In the genomic region with DNA sequence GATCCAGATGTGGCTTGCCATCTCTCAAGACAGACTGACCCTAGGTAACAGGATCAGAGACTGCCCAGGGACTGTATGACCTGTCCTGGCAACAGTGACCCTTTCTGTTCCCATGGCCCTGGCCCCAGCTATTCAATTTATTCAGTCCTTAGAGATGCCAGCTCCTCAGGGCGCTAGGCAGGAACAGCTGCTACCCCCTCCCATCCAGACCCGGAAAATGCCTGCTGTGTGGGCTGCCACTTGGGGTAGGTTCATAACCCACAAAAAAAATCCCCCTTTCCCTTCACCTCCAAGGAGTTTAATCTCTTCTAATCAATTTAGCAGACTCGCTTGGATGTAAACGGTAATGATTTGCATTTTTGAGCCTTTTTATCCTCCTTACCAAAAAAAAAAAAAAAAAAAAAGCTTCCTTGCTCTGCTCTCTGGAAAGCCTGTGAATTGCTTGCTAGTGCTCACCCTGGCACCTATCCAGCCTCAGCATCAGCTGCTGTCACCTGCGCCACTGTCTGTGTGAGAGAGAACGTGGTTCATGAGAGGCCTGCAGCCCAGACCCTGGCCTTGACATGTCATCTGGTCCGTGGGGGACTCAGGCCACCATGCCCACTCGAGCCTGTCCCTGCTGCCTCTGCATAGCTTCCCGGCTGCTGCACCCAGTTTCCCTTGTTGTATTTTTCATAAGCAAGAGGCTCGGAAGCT, we compare ENCODE assay signal across 10 mouse cellular contexts. TPM values are rescaled to one million over a fixed set of nuclear protein-coding genes. Genes with fewer than 3 reads are reported as not detected.
DNase-seq lines count a peak whose midpoint lies in the region; ATAC-seq lines count a peak whose summit lies in the region.
"Had no signal": no experiment of that assay in that cellular context is flagged by ENCODE, and none has a peak within 500 bp of the region (broad histone marks: within the 10 kb centered on the region; RNA-seq: fewer than 3 reads in every experiment).

No protein-coding gene starts in this region.

- H3K4me1 ChIP-seq in heart, embryonic 16.5 days (ENCODE audit: control insufficient read depth, insufficient read depth, low read length): peaks cover 17% of the 10 kb centered on the region
- H3K4me1 ChIP-seq in embryonic facial prominence, embryonic 11.5 days (ENCODE audit: control insufficient read depth, insufficient read depth, low read length): peaks cover 4% of the 10 kb centered on the region
- H3K4me1 ChIP-seq in limb, embryonic 10.5 days: peaks cover 50% of the 10 kb centered on the region
- H3K4me1 ChIP-seq: liver, embryonic 15.5 days had no signal

- H3K4me2 ChIP-seq in heart, embryonic 16.5 days (ENCODE audit: low read depth, low read length): no peak overlapping the region
- no peak overlapping the region for H3K4me2 ChIP-seq in embryonic facial prominence, embryonic 11.5 days (ENCODE audit: low read depth, low read length)
- H3K4me2 ChIP-seq: liver, embryonic 15.5 days had no signal

- no peaks in the 10 kb centered on the region for H3K36me3 ChIP-seq in heart, embryonic 16.5 days (ENCODE audit: control insufficient read depth, insufficient read depth)
- no peaks in the 10 kb centered on the region for H3K36me3 ChIP-seq in embryonic facial prominence, embryonic 11.5 days (replicated peaks; ENCODE audit: control insufficient read depth, insufficient read depth, low read depth, low read length)
- no peaks in the 10 kb centered on the region for H3K36me3 ChIP-seq in limb, embryonic 10.5 days
- H3K36me3 ChIP-seq: liver, embryonic 15.5 days had no signal

- 43% methylated on average over 10 of the region's 10 CpGs for WGBS in heart, embryonic 16.5 days
- WGBS in embryonic facial prominence, embryonic 11.5 days: 27% methylated on average over 10 of the region's 10 CpGs
- WGBS in limb, embryonic 10.5 days: 37% methylated on average over 10 of the region's 10 CpGs

- no peak overlapping the region for H3K9ac ChIP-seq in heart, embryonic 16.5 days (ENCODE audit: low read length)
- peak overlapping the region; percentile 28; the same call in 1 of the 2 replicates for H3K9ac ChIP-seq in embryonic facial prominence, embryonic 11.5 days (replicated peaks; ENCODE audit: low read length)
- H3K9ac ChIP-seq: liver, embryonic 15.5 days had no signal

- peak overlapping the region; percentile 48 for H3K27ac ChIP-seq in heart, embryonic 16.5 days (ENCODE audit: low read length)
- no peak overlapping the region for H3K27ac ChIP-seq in embryonic facial prominence, embryonic 11.5 days (replicated peaks; ENCODE audit: low read depth, low read length)
- H3K27ac ChIP-seq in limb, embryonic 10.5 days: peak overlapping the region; percentile 58; the same call in 1 of the 2 replicates
- H3K27ac ChIP-seq: liver, embryonic 15.5 days had no signal

- DNase-seq in heart, adult 18-20 months: no peak
- peak; percentile 48 for DNase-seq in MN1 (ENCODE audit: low spot score)
- no peak for DNase-seq in embryonic facial prominence, embryonic 11.5 days (ENCODE audit: low spot score)
- DNase-seq in limb, embryonic 10.5 days (ENCODE audit: low spot score): no peak
- DNase-seq in layer of hippocampus, adult 18-20 months (ENCODE audit: low spot score in 2 of 2): no peak
- no peak for DNase-seq in adrenal gland, postnatal 14 days
- DNase-seq: adrenal gland, postnatal 10 days had no signal

- 0 out of 2 replicates have a peak, but pooled peaks cover 3% of the 10 kb centered on the region for H3K27me3 ChIP-seq in heart, embryonic 16.5 days (ENCODE audit: control insufficient read depth, insufficient read depth, low read length)
- H3K27me3 ChIP-seq in embryonic facial prominence, embryonic 11.5 days (ENCODE audit: control insufficient read depth, insufficient read depth, low read length): no peaks in the 10 kb centered on the region; the same call in 1 of the 2 replicates
- H3K27me3 ChIP-seq in limb, embryonic 10.5 days (ENCODE audit: low read depth, poor library complexity, severe bottlenecking): peaks cover 97% of the 10 kb centered on the region

- H3K9me3 ChIP-seq in heart, embryonic 16.5 days (replicated peaks; ENCODE audit: control insufficient read depth, low read length): no peaks in the 10 kb centered on the region
- no peaks in the 10 kb centered on the region for H3K9me3 ChIP-seq in embryonic facial prominence, embryonic 11.5 days (replicated peaks; ENCODE audit: control insufficient read depth, low read length)
- no peaks in the 10 kb centered on the region for H3K9me3 ChIP-seq in limb, embryonic 10.5 days (replicated peaks)
- H3K9me3 ChIP-seq: liver, embryonic 15.5 days had no signal

- ATAC-seq in heart, embryonic 16.5 days (replicated peaks; ENCODE audit: extremely low read depth, insufficient read depth, low FRiP score): no peak
- no peak for ATAC-seq in embryonic facial prominence, embryonic 11.5 days (replicated peaks; ENCODE audit: insufficient number of reproducible peaks, low FRiP score, low TSS enrichment, low read depth)
- ATAC-seq in monocyte, adult 5-6 weeks (replicated peaks; ENCODE audit: insufficient number of reproducible peaks, low FRiP score, low TSS enrichment, poor library complexity, severe bottlenecking): no peak

- H3K4me3 ChIP-seq in heart, embryonic 16.5 days (ENCODE audit: low read length): no peak overlapping the region
- no peak overlapping the region for H3K4me3 ChIP-seq in embryonic facial prominence, embryonic 11.5 days (ENCODE audit: low read depth, low read length)
- no peak overlapping the region for H3K4me3 ChIP-seq in limb, embryonic 10.5 days
- H3K4me3 ChIP-seq: liver, embryonic 15.5 days had no signal

RNA-seq across cellular contexts. Expression of a gene that starts 15.0 kb away (rescaled TPM):
- polyA plus RNA-seq in heart, embryonic 16.5 days (2015; fragmentation: Nextera tagmentation; extraction: Ambion mirVana): 1.6 and 1.9 TPM in 2 replicates
- total RNA-seq in heart, adult 18-20 months (2021): 1 to 10 TPM in 1 of 2 experiments, under 1 TPM in 1; 0.82 to 1.4 TPM
- polyA plus RNA-seq in embryonic facial prominence, embryonic 11.5 days (2014; fragmentation: Nextera tagmentation; extraction: Ambion mirVana): 3.0 and 4.4 TPM in 2 replicates
- polyA plus RNA-seq in limb, embryonic 10.5 days (2016; fragmentation: Nextera tagmentation; extraction: Ambion mirVana): 0.54 and 1.6 TPM in 2 replicates
- 0.10 TPM in 1 of 3 replicates, not detected in the others for total RNA-seq in monocyte, adult 5-6 weeks (2017)
- total RNA-seq in layer of hippocampus, adult 18-20 months (2021): 10 to 100 TPM; 21.6 to 22.0 TPM
- total RNA-seq in adrenal gland, postnatal 14 days (2021): 1.2 and 1.5 TPM in 2 replicates

RNA-seq across cellular contexts. Expression of a gene that starts 33.9 kb away (rescaled TPM):
- polyA plus RNA-seq in heart, embryonic 16.5 days (2015; fragmentation: Nextera tagmentation; extraction: Ambion mirVana): 61.0 and 64.3 TPM in 2 replicates
- 100 to 1,000 TPM; 303 to 332 TPM for total RNA-seq in heart, adult 18-20 months (2021)
- polyA plus RNA-seq in embryonic facial prominence, embryonic 11.5 days (2014; fragmentation: Nextera tagmentation; extraction: Ambion mirVana): 5.0 and 6.9 TPM in 2 replicates
- polyA plus RNA-seq in limb, embryonic 10.5 days (2016; fragmentation: Nextera tagmentation; extraction: Ambion mirVana): 2.8 and 4.4 TPM in 2 replicates
- 0.32 to 1.8 TPM in 2 of 3 replicates, not detected in the other for total RNA-seq in monocyte, adult 5-6 weeks (2017)
- total RNA-seq in layer of hippocampus, adult 18-20 months (2021): 10 to 100 TPM; 22.9 to 23.7 TPM
- total RNA-seq in adrenal gland, postnatal 14 days (2021): 118 and 138 TPM in 2 replicates

RNA-seq across cellular contexts. Expression of a gene that starts 50.8 kb away (rescaled TPM):
- 195 and 202 TPM in 2 replicates for polyA plus RNA-seq in heart, embryonic 16.5 days (2015; fragmentation: Nextera tagmentation; extraction: Ambion mirVana)
- 100 to 1,000 TPM; 137 to 160 TPM for total RNA-seq in heart, adult 18-20 months (2021)
- polyA plus RNA-seq in embryonic facial prominence, embryonic 11.5 days (2014; fragmentation: Nextera tagmentation; extraction: Ambion mirVana): 400 and 412 TPM in 2 replicates
- polyA plus RNA-seq in limb, embryonic 10.5 days (2016; fragmentation: Nextera tagmentation; extraction: Ambion mirVana): 455 and 483 TPM in 2 replicates
- total RNA-seq in monocyte, adult 5-6 weeks (2017): 86.9 to 106 TPM (median 100 TPM) in 3 replicates
- 100 to 1,000 TPM; 218 to 230 TPM for total RNA-seq in layer of hippocampus, adult 18-20 months (2021)
- total RNA-seq in adrenal gland, postnatal 14 days (2021): 132 and 155 TPM in 2 replicates
